Mouse (Mus musculus): ENCODE results near the gene Nedd9. TPM values are rescaled to one million over a fixed set of nuclear protein-coding genes. Genes with fewer than 3 reads are reported as not detected.
A peak's percentile ranks its signal among the peaks of the same experiment; 100 is the strongest.

The Nedd9 gene
- polyA plus RNA-seq, 1 experiment = 0.16 TPM

- Histone ChIP-seq H3K36me3 (replicated peaks; ENCODE audit: low read length) (no peaks in the 10 kb centered on the region), H3K4me1 (peaks cover 13% of the 10 kb centered on the region), H3K9me3 (no peaks in the 10 kb centered on the region), H3K27me3 (replicated peaks) (peaks cover 7% of the 10 kb centered on the region), H3K4me3 (replicated peaks) (no peak overlapping the region)
- TF ChIP-seq FLI1 (IDR thresholded peaks at IDR 0.05; ENCODE audit: low read length) (no peak), GATA1 (IDR thresholded peaks at IDR 0.05; ENCODE audit: borderline replicate concordance, low read length) (no peak)
Measured at GRCm38 (mm10) chr13:41494681-41495080, 7.5 kb upstream of the Nedd9 start.

- H3K36me3 ChIP-seq (replicated peaks; ENCODE audit: low read length) = no peaks in the 10 kb centered on the region
- H3K9me3 ChIP-seq = no peaks in the 10 kb centered on the region
- no peak overlapping the region for H3K4me3 ChIP-seq (replicated peaks)
- TF ChIP-seq GATA1 (IDR thresholded peaks at IDR 0.05; ENCODE audit: borderline replicate concordance, low read length) (no peak), FLI1 (IDR thresholded peaks at IDR 0.05; ENCODE audit: low read length) (no peak)
- H3K4me1 ChIP-seq = peaks cover 9% of the 10 kb centered on the region
- H3K27me3 ChIP-seq (replicated peaks) = peaks cover 9% of the 10 kb centered on the region
Measured at GRCm38 (mm10) chr13:41491981-41492702, 5.0 kb upstream of the Nedd9 start.

GRCm38 (mm10) chr13:41491522-41491921 lies 4.4 kb upstream of the Nedd9 start:
- peaks cover 16% of the 10 kb centered on the region for H3K4me1 ChIP-seq
- no peak for TF ChIP-seq GATA1 (IDR thresholded peaks at IDR 0.05; ENCODE audit: borderline replicate concordance, low read length)
- TF ChIP-seq FLI1 (IDR thresholded peaks at IDR 0.05; ENCODE audit: low read length) = no peak
- H3K36me3 ChIP-seq (replicated peaks; ENCODE audit: low read length) = no peaks in the 10 kb centered on the region
- no peak overlapping the region for H3K4me3 ChIP-seq (replicated peaks)
- no peaks in the 10 kb centered on the region for H3K9me3 ChIP-seq
- H3K27me3 ChIP-seq (replicated peaks) = peaks cover 9% of the 10 kb centered on the region

- no peak for TF ChIP-seq GATA1 (IDR thresholded peaks at IDR 0.05; ENCODE audit: borderline replicate concordance, low read length)
- no peak for TF ChIP-seq FLI1 (IDR thresholded peaks at IDR 0.05; ENCODE audit: low read length)
- Histone ChIP-seq H3K4me1 (peaks cover 27% of the 10 kb centered on the region), H3K27me3 (replicated peaks) (peaks cover 9% of the 10 kb centered on the region), H3K9me3 (no peaks in the 10 kb centered on the region), H3K36me3 (replicated peaks; ENCODE audit: low read length) (no peaks in the 10 kb centered on the region), H3K4me3 (replicated peaks) (no peak overlapping the region)
Measured at GRCm38 (mm10) chr13:41490282-41490681, 3.1 kb upstream of the Nedd9 start.

GRCm38 (mm10) chr13:41489705-41490275 lies 2.6 kb upstream of the Nedd9 start:
- no peak for TF ChIP-seq GATA1 (IDR thresholded peaks at IDR 0.05; ENCODE audit: borderline replicate concordance, low read length)
- no peak for TF ChIP-seq FLI1 (IDR thresholded peaks at IDR 0.05; ENCODE audit: low read length)
- Histone ChIP-seq H3K9me3 (no peaks in the 10 kb centered on the region), H3K4me1 (peaks cover 32% of the 10 kb centered on the region), H3K4me3 (replicated peaks) (no peak overlapping the region), H3K36me3 (replicated peaks; ENCODE audit: low read length) (no peaks in the 10 kb centered on the region), H3K27me3 (replicated peaks) (peaks cover 9% of the 10 kb centered on the region)

- peaks cover 48% of the 10 kb centered on the region for H3K4me1 ChIP-seq
- peaks cover 9% of the 10 kb centered on the region for H3K27me3 ChIP-seq (replicated peaks)
- H3K4me3 ChIP-seq (replicated peaks) = peak overlapping the region; percentile 91
Measured at GRCm38 (mm10) chr13:41487409-41487743, 214 bp upstream of the Nedd9 start.

GRCm38 (mm10) chr13:41483966-41484365 lies 3.2 kb downstream of the Nedd9 start:
- TF ChIP-seq GATA1 (IDR thresholded peaks at IDR 0.05; ENCODE audit: borderline replicate concordance, low read length) (no peak), FLI1 (IDR thresholded peaks at IDR 0.05; ENCODE audit: low read length) (no peak)
- Histone ChIP-seq H3K27me3 (replicated peaks) (no peaks in the 10 kb centered on the region), H3K9me3 (no peaks in the 10 kb centered on the region), H3K4me1 (peaks cover 65% of the 10 kb centered on the region), H3K4me3 (replicated peaks) (peak overlapping the region; percentile 51), H3K36me3 (replicated peaks; ENCODE audit: low read length) (peaks cover 2% of the 10 kb centered on the region)

More at GRCm38 (mm10) chr13:41487409-41487743, 214 bp upstream of the Nedd9 start:
- Histone ChIP-seq H3K36me3 (replicated peaks; ENCODE audit: low read length) (peaks cover 2% of the 10 kb centered on the region), H3K9me3 (no peaks in the 10 kb centered on the region)
- no peak for TF ChIP-seq FLI1 (IDR thresholded peaks at IDR 0.05; ENCODE audit: low read length)
- TF ChIP-seq GATA1 (IDR thresholded peaks at IDR 0.05; ENCODE audit: borderline replicate concordance, low read length) = no peak

GRCm38 (mm10) chr13:41482408-41483011 lies 4.7 kb downstream of the Nedd9 start:
- Histone ChIP-seq H3K9me3 (no peaks in the 10 kb centered on the region), H3K36me3 (replicated peaks; ENCODE audit: low read length) (peaks cover 2% of the 10 kb centered on the region)
- TF ChIP-seq FLI1 (IDR thresholded peaks at IDR 0.05; ENCODE audit: low read length) (no peak), GATA1 (IDR thresholded peaks at IDR 0.05; ENCODE audit: borderline replicate concordance, low read length) (no peak)

GRCm38 (mm10) chr13:41479737-41480435 lies 7.3 kb downstream of the Nedd9 start:
- H3K36me3 ChIP-seq (replicated peaks; ENCODE audit: low read length) = peaks cover 2% of the 10 kb centered on the region
- H3K9me3 ChIP-seq = no peaks in the 10 kb centered on the region
- no peaks in the 10 kb centered on the region for H3K27me3 ChIP-seq (replicated peaks)
- no peak overlapping the region for H3K4me3 ChIP-seq (replicated peaks)
- peaks cover 34% of the 10 kb centered on the region for H3K4me1 ChIP-seq
- no peak for TF ChIP-seq FLI1 (IDR thresholded peaks at IDR 0.05; ENCODE audit: low read length)
- no peak for TF ChIP-seq GATA1 (IDR thresholded peaks at IDR 0.05; ENCODE audit: borderline replicate concordance, low read length)

More at GRCm38 (mm10) chr13:41482408-41483011, 4.7 kb downstream of the Nedd9 start:
- no peaks in the 10 kb centered on the region for H3K27me3 ChIP-seq (replicated peaks)
- no peak overlapping the region for H3K4me3 ChIP-seq (replicated peaks)
- peaks cover 59% of the 10 kb centered on the region for H3K4me1 ChIP-seq

Data from megakaryocyte, embryonic 14.5 days (primary cell).